Mouse (Mus musculus): ENCODE data around the gene Rimbp3. TPM values are rescaled to one million over a fixed set of nuclear protein-coding genes. Genes with fewer than 3 reads are reported as not detected.
A peak's percentile ranks its signal among the peaks of the same experiment; 100 is the strongest.
"Not testable (repeated sequence)": the region's sequence is repeated elsewhere in the genome, so short reads cannot be mapped to it uniquely, and the experiment has no call there.

Rimbp3 gene
- total and polyA plus RNA-seq, 2 experiments from 2014 or later, result 0.11 to 0.61 TPM

GRCm38 (mm10) chr16:17222197-17222596, 13.8 kb downstream of the Rimbp3 start:
- no peaks in the 10 kb centered on the region for H3K27me3 ChIP-seq (ENCODE audit: control insufficient read depth, insufficient read depth, low read length)
- no peaks in the 10 kb centered on the region for H3K36me3 ChIP-seq (replicated peaks; ENCODE audit: control insufficient read depth, insufficient read depth, low read length)
- TF ChIP-seq EP300 (IDR thresholded peaks at IDR 0.05; ENCODE audit: low read depth) (no peak), CTCF (IDR thresholded peaks at IDR 0.05; ENCODE audit: low read depth) (no peak)
- peak; percentile 93 for DNase-seq (ENCODE audit: low spot score)
- H3K4me2 ChIP-seq (ENCODE audit: low read depth, low read length), result no peak overlapping the region
- peaks cover 4% of the 10 kb centered on the region; the same call in 1 of the 2 replicates for H3K4me1 ChIP-seq (ENCODE audit: control insufficient read depth, insufficient read depth)
- H3K9ac ChIP-seq (replicated peaks; ENCODE audit: low read depth, low read length), result no peak overlapping the region
- ATAC-seq (ENCODE audit: insufficient read depth, low read depth), result peak; percentile 100
- WGBS, result 36% methylated on average over 25 of the region's 25 CpGs
- H3K27ac ChIP-seq (ENCODE audit: low read depth), result no peak overlapping the region
- no peak overlapping the region for H3K4me3 ChIP-seq (ENCODE audit: low read depth, low read length)
- H3K9me3 ChIP-seq (replicated peaks; ENCODE audit: control insufficient read depth, low read length), result no peaks in the 10 kb centered on the region

DNA sequence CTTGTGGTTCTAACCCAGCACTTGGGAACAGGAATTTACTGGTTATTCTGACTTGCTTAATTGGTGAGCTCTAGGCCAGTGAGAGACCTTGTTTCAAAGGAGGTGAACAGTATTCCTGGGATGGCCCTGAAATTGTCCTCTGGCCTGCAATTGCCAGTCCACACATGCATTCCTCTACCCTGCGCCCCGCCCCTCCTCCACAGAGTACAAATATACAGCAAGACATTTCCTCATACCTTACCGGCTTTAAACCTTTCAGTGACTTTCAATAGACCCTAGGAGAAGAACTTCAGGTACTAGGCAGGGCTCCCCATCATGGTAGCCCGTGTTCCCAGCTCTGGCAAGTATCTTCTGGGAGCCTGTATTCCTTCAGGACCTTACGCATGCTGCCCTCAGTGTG, 17.2 kb downstream of the Rimbp3 start:
- DNase-seq (ENCODE audit: low spot score) (no peak), ATAC-seq (ENCODE audit: insufficient read depth, low read depth) (no peak)
- H3K4me2 ChIP-seq (ENCODE audit: low read depth, low read length), result no peak overlapping the region
- no peak for TF ChIP-seq CTCF (IDR thresholded peaks at IDR 0.05; ENCODE audit: low read depth)
- no peak for TF ChIP-seq EP300 (IDR thresholded peaks at IDR 0.05; ENCODE audit: low read depth)
- H3K27me3 ChIP-seq (ENCODE audit: control insufficient read depth, insufficient read depth, low read length), result no peaks in the 10 kb centered on the region
- H3K9ac ChIP-seq (replicated peaks; ENCODE audit: low read depth, low read length), result no peak overlapping the region
- 84% methylated on average over 5 of the region's 5 CpGs for WGBS
- 0 out of 2 replicates have a peak, but pooled peaks cover 5% of the 10 kb centered on the region for H3K9me3 ChIP-seq (replicated peaks; ENCODE audit: control insufficient read depth, low read length)
- no peaks in the 10 kb centered on the region for H3K4me1 ChIP-seq (ENCODE audit: control insufficient read depth, insufficient read depth)
- no peak overlapping the region for H3K4me3 ChIP-seq (ENCODE audit: low read depth, low read length)
- H3K27ac ChIP-seq (ENCODE audit: low read depth), result no peak overlapping the region
- no peaks in the 10 kb centered on the region for H3K36me3 ChIP-seq (replicated peaks; ENCODE audit: control insufficient read depth, insufficient read depth, low read length)

GRCm38 (mm10) chr16:17226496-17226895, 18.1 kb downstream of the Rimbp3 start:
- DNase-seq (ENCODE audit: low spot score) (no peak), ATAC-seq (ENCODE audit: insufficient read depth, low read depth) (no peak)
- Histone ChIP-seq H3K4me3 (ENCODE audit: low read depth, low read length) (no peak overlapping the region), H3K27ac (ENCODE audit: low read depth) (no peak overlapping the region), H3K4me2 (ENCODE audit: low read depth, low read length) (no peak overlapping the region), H3K4me1 (ENCODE audit: control insufficient read depth, insufficient read depth) (no peaks in the 10 kb centered on the region), H3K27me3 (ENCODE audit: control insufficient read depth, insufficient read depth, low read length) (no peaks in the 10 kb centered on the region), H3K9me3 (replicated peaks; ENCODE audit: control insufficient read depth, low read length) (0 out of 2 replicates have a peak, but pooled peaks cover 5% of the 10 kb centered on the region), H3K9ac (replicated peaks; ENCODE audit: low read depth, low read length) (no peak overlapping the region), H3K36me3 (replicated peaks; ENCODE audit: control insufficient read depth, insufficient read depth, low read length) (no peaks in the 10 kb centered on the region)
- no peak for TF ChIP-seq EP300 (IDR thresholded peaks at IDR 0.05; ENCODE audit: low read depth)
- TF ChIP-seq CTCF (IDR thresholded peaks at IDR 0.05; ENCODE audit: low read depth), result no peak

DNA sequence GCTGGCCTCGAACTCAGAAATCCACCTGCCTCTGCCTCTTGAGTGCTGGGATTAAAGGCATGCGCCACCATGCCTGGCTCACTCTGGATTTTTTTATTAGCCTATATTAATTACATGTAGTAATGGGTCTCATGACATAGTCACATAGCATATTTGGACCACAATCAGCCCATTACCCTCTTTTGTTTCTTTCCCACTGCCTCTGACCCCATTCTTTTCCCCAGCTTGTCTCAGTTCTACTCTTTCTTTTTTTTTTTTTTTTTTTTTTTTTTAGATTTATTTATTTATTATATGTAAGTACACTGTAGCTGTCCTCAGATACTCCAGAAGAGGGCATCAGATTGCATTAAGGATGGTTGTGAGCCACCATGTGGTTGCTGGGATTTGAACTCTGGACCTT, 23.1 kb downstream of the Rimbp3 start:
- WGBS, result 92% methylated on average over 2 of the region's 2 CpGs
- not testable (repeated sequence) for DNase-seq (ENCODE audit: low spot score)

DNA sequence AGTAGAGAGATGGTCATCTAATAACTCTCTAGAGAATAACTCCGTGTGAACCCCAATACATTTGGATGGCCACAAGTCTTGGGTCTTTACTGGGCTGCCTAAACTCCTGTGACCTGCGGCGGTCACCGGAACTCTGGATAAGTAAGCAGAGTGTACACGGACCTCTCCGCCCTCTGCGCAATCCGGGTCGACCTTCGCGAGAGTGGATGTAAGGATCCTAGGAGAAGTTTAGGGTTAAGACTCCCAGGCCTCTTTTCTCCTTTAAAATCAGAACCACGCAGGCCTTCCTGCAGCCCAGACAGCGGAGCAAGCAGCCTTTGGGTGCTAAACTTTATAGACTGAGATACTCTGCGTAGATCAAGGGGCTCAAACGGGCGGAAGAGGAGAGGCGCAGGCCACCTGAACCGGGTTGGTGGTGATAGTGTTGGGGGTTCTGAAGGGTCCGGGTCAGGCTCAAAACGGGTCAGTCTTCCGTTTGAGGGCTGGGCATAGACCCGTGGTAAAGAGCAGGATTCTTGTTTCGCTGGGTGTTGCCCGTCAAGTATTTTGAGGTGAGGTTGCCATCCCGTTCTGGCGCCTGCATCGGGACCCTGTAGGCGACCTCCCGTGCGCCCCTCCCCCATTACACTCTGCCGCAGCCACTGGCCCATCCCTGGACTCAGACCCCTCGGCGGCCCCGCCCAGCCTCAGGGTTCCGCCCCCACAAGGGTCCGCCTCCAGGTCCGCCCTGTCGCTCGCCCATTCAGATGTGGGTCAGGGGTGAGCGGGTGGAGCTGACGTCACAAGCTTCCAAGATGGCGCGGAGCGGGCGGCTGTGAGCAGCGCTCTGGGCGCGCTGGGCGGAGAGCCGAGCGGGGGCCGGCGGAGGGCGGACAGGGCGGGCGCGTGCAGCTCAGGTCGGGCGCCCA, 24.6 kb downstream of the Rimbp3 start, which contains the start of gene Hic2:
Hic2 (plus strand) TSS at position 779 of the 908 bp plus-strand sequence.
- ATAC-seq (ENCODE audit: insufficient read depth, low read depth) (peak; percentile 97), DNase-seq (ENCODE audit: low spot score) (peak; percentile 96)
- peak within 1 kb of the TSS; percentile 98 for H3K27ac ChIP-seq (ENCODE audit: low read depth)
- H3K4me1 ChIP-seq (ENCODE audit: control insufficient read depth, insufficient read depth), result peaks cover 35% of the 10 kb centered on the region
- no peaks in the 10 kb centered on the region for H3K27me3 ChIP-seq (ENCODE audit: control insufficient read depth, insufficient read depth, low read length)
- TF ChIP-seq EP300 (IDR thresholded peaks at IDR 0.05; ENCODE audit: low read depth), result no peak
- TF ChIP-seq CTCF (IDR thresholded peaks at IDR 0.05; ENCODE audit: low read depth), result no peak
- 3% methylated on average over 55 of the region's 59 CpGs for WGBS
- no peaks in the 10 kb centered on the region for H3K36me3 ChIP-seq (replicated peaks; ENCODE audit: control insufficient read depth, insufficient read depth, low read length)
- peak within 1 kb of the TSS; percentile 97 for H3K9ac ChIP-seq (replicated peaks; ENCODE audit: low read depth, low read length)
- 0 out of 2 replicates have a peak, but pooled peaks cover 5% of the 10 kb centered on the region for H3K9me3 ChIP-seq (replicated peaks; ENCODE audit: control insufficient read depth, low read length)
- H3K4me2 ChIP-seq (ENCODE audit: low read depth, low read length), result peak within 1 kb of the TSS; percentile 87
- peak within 1 kb of the TSS; percentile 94 for H3K4me3 ChIP-seq (ENCODE audit: low read depth, low read length)

More for the DNA sequence above, 23.1 kb downstream of the Rimbp3 start:
- H3K27ac ChIP-seq (ENCODE audit: low read depth); H3K9me3 ChIP-seq (replicated peaks; ENCODE audit: control insufficient read depth, low read length); H3K36me3 ChIP-seq (replicated peaks; ENCODE audit: control insufficient read depth, insufficient read depth, low read length); ATAC-seq (ENCODE audit: insufficient read depth, low read depth); H3K9ac ChIP-seq (replicated peaks; ENCODE audit: low read depth, low read length); H3K4me2 ChIP-seq (ENCODE audit: low read depth, low read length); H3K27me3 ChIP-seq (ENCODE audit: control insufficient read depth, insufficient read depth, low read length); H3K4me3 ChIP-seq (ENCODE audit: low read depth, low read length): not testable (repeated sequence)
- peaks cover 22% of the 10 kb centered on the region for H3K4me1 ChIP-seq (ENCODE audit: control insufficient read depth, insufficient read depth)
